In genomic region chr8:11783861-11784594, GRCm38 (mm10) we compare ENCODE assay signal across 29 mouse cellular contexts. TPM values are rescaled to one million over a fixed set of nuclear protein-coding genes. Genes with fewer than 3 reads are reported as not detected.
"Had no signal": no experiment of that assay in that cellular context is flagged by ENCODE, and none has a peak within 500 bp of the region (broad histone marks: within the 10 kb centered on the region; RNA-seq: fewer than 3 reads in every experiment).

No protein-coding gene starts in this region.

- DNase-seq: kidney, postnatal 10 days; kidney, postnatal 36 days; layer of hippocampus, postnatal 36 days; liver, embryonic 13.5 days; lung, adult 2 months; lung, postnatal 14 days; lung, postnatal 4 days; retina, postnatal 1 day; right cerebral cortex, postnatal 25 days; spleen, adult 18-20 months; thymus, adult 18-20 months; thymus, postnatal 36 days had no signal

- H3K4me1 ChIP-seq: midbrain, embryonic 10.5 days had no signal

- H3K27me3 ChIP-seq: kidney, embryonic 15.5 days; liver, embryonic 13.5 days; midbrain, embryonic 13.5 days; neural tube, embryonic 13.5 days had no signal

- H3K27ac ChIP-seq: kidney, embryonic 15.5 days; left cerebral cortex, adult 2 months; liver, embryonic 13.5 days; midbrain, embryonic 10.5 days; midbrain, embryonic 13.5 days; neural tube, embryonic 13.5 days had no signal

- H3K4me3 ChIP-seq: kidney, embryonic 15.5 days; left cerebral cortex, adult 2 months; liver, embryonic 13.5 days; midbrain, embryonic 10.5 days; midbrain, embryonic 13.5 days; myocyte; neural tube, embryonic 13.5 days had no signal

RNA-seq across cellular contexts. Expression of gene Tex29, which starts 56.2 kb away (rescaled TPM):
- total RNA-seq: left cerebral cortex, postnatal 10 days; left cerebral cortex, postnatal 36 days; liver, adult 2 months; megakaryocyte progenitor cell, adult 5-6 weeks; monocyte, adult 5-6 weeks; neutrophil, adult 5-6 weeks had no signal
- polyA plus RNA-seq: kidney, embryonic 15.5 days; limb, embryonic 11.5 days; liver, adult 2 months; liver, embryonic 13.5 days; liver, embryonic 16.5 days; lung, adult 2 months; lung, embryonic 16.5 days; myocyte; stomach, embryonic 16.5 days; urinary bladder, adult 2 months had no signal
